Mouse (Mus musculus) E14TG2a.4 (cell line): Measurements from ENCODE around the gene Col1a2.

Source experiments
- CTCF ChIP-seq: conservative IDR thresholded peaks from 2 replicates; pipeline ENCODE4 v1.5.1; 2014; ENCODE audit warnings: low read length
- NANOG ChIP-seq: IDR thresholded peaks from 2 replicates; pipeline ENCODE4 v1.6.1; 2014; ENCODE audit warnings: borderline replicate concordance, low read length, mixed read lengths

DNA sequence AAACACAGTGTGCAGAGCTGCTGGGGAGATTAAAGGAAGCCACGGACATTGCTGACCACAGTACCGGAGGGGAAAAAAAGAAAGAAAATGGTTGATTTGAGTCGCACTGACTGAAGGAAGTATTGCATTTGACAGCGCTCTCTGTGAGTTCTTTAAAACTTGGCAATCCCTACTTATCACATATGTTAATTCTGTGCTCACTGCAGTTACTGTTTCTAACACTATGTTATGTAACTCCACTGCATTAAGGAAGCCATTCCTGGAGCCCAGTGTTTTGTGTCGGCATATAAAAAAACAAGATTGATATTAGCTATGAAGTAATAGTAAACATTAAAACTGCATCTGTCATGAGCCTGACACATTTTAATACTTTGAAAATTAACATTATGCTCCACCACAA is 73.1 kb downstream of the Col1a2 start:
- TF ChIP-seq CTCF, result no peak
- TF ChIP-seq NANOG, result no peak
